Mouse (Mus musculus): ENCODE data around the gene Slc38a6. TPM values are rescaled to one million over a fixed set of nuclear protein-coding genes. Genes with fewer than 3 reads are reported as not detected.

The Slc38a6 gene
- polyA plus RNA-seq, 1 experiment from 2014 or later = 9.4 TPM

GRCm38 (mm10) chr12:73402137-73402712 lies 115.6 kb downstream of the Slc38a6 start:
- Histone ChIP-seq H3K4me1 (no peaks in the 10 kb centered on the region), H3K27me3 (no peaks in the 10 kb centered on the region), H3K4me2 (no peak overlapping the region), H3K9ac (no peak overlapping the region), H3K27ac (no peak overlapping the region), H3K36me3 (no peaks in the 10 kb centered on the region), H3K9me3 (no peaks in the 10 kb centered on the region), H3K4me3 (no peak overlapping the region)
- WGBS = 55% methylated on average over 5 of the region's 5 CpGs
- no peak for ATAC-seq (ENCODE audit: borderline replicate concordance, extremely low read depth, low FRiP score, low TSS enrichment)

GRCm38 (mm10) chr12:73402851-73403665 lies 116.5 kb downstream of the Slc38a6 start:
- Histone ChIP-seq H3K4me2 (no peak overlapping the region), H3K27ac (no peak overlapping the region), H3K4me1 (no peaks in the 10 kb centered on the region), H3K9me3 (no peaks in the 10 kb centered on the region), H3K9ac (no peak overlapping the region), H3K4me3 (no peak overlapping the region), H3K27me3 (no peaks in the 10 kb centered on the region), H3K36me3 (no peaks in the 10 kb centered on the region)
- no peak for ATAC-seq (ENCODE audit: borderline replicate concordance, extremely low read depth, low FRiP score, low TSS enrichment)
- WGBS = 76% methylated on average over 11 of the region's 11 CpGs

Other genes with a start within 250 kb of the Slc38a6 start
- gene Six1, start 232.9 kb upstream of the Slc38a6 start, polyA plus RNA-seq (2015; fragmentation: Nextera tagmentation; extraction: Ambion mirVana) = 1.3 and 1.5 TPM in 2 replicates
- gene Six4, start 173.3 kb upstream of the Slc38a6 start, polyA plus RNA-seq (2015; fragmentation: Nextera tagmentation; extraction: Ambion mirVana) = 2.4 and 2.9 TPM in 2 replicates
- gene Mnat1, start 163.1 kb upstream of the Slc38a6 start, polyA plus RNA-seq (2015; fragmentation: Nextera tagmentation; extraction: Ambion mirVana) = 31.4 and 31.9 TPM in 2 replicates
- gene Trmt5, start 69 bp upstream of the Slc38a6 start, polyA plus RNA-seq (2015; fragmentation: Nextera tagmentation; extraction: Ambion mirVana) = 18.0 and 19.1 TPM in 2 replicates

Data from lung, embryonic 15.5 days (tissue).